Mouse (Mus musculus): ENCODE measurements around the gene Mta1.

The Mta1 gene

DNA sequence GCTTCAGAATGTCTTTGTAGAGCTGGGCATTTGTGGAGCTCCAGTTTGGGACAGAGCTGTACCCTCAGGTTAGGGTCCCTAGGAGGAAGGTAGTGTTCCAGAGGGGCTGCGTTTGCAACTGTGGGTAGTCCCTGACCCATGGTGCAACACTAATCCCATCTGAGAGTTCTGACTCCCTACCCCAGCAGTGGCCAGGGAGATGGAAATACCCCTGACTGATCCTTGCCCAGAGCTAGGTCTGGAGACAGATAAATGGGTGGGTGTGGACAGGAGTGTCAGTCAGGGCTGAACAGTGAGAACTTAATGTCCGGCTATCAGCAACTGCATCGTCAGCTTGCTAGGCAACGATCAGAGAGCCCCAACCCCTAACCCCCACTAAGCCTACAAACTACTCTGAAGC is 52.5 kb downstream of the Mta1 start:
- no peak for DNase-seq

DNA sequence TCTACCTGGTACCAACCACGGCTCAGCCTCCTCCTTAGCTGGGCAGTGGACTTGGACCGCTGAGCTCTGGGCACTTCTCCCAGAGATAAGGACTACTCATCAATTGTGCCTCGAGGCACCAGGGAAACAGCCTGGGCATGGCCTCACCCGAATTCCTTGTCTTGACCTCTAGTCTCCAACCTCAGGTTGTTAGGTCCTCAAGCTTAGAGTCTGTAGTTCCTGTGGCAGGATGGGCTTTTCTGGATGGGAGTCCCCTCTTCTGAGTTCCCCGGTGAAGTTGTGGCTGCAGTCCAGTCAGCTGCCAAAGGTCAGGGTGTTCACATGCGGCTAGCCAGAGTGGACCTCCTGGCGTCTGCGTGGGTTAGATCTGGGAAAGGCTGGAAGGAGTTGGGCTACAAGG is 53.0 kb downstream of the Mta1 start:
- no peak for DNase-seq

DNA sequence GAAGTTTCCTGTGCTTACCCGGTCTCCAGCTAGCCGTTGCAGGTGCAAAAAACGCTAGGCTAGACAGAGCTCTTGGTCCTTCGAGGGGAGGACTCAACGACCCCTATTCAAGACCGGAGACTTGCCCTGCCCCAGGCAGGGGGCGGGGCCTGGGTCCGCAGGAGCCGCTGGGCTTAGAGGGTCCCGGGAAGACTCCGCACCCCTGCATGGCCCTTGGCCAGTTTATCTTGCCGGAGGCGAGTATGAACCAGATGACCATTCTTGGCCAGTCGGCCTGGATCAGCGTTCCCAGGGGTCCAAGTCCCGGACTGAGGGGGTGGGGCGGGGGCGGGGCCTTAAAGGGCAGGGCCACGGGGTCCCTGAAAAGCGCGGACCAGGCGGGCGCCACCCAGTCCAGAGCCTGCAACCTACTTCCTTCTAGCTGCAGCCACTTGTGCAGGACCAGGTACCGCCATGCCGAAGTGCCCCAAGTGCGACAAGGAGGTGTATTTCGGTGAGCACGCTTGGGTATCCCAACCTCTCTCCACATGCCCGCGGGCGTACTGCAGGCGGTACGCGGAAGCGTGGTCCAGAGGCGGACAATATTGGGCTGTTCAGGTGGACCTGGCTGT is 53.7 kb downstream of the Mta1 start:
- DNase-seq = no peak

DNA sequence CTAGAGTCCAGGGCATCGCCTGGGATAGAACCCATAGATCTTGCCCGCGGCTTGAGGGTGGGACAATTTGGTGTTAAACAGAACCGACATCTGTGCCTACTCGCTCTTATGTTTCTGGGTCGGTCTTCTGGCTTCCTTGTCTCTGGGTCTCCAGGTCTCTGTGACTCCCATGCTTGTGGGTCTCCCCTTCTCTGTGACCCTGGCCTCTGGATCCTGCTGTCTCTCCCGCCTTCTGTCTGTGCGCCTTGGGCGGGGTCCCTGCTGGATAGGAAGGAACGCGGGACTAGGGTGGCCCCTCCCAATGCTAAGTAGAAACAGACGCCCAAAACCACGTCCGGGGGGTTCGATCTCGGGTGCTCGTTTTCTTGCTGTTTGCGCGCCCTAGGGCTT is 54.2 kb downstream of the Mta1 start:
- no peak for DNase-seq

DNA sequence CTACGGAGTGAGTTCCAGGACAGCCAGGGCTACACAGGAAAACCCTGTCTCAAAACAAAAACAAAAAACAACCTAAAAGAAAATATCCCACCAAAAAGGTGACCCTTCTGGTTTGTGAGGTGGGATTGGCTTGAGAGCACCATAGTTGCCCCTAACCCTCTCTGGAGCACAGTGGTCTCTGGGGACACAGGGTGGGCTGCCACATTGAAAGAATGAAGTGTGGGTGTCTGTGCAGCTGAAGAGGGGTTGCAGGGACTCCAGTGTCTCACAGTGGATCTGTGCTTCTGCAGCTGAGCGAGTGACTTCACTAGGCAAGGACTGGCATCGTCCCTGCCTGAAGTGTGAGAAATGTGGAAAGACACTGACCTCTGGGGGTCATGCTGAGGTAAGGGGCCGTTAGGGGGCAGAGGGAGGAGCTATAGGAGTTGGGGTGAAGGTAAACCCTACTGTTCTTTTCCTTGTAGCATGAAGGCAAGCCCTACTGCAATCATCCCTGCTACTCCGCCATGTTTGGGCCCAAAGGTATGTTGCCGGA is 55.0 kb downstream of the Mta1 start:
- DNase-seq = no peak

DNA sequence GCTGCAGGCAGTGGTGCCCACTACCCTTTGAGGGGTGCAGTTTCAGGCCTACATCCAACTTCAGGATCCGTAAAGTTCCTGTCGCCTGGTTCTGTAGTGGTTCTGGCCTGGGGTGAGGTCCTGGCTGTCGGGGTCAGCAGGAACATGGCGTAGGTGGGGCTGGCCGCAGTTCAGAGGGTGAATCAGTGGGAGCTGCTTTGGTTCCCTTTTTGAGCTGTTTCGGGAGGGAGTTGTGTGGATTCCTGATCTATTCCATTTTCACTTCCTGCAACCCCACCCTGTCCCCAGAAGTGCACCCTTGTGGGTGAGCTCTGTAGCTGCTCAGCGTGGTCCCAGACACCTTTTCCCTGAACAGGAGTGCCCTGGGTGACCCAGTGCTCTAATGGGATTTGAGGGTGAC is 55.9 kb downstream of the Mta1 start:
- DNase-seq = no peak

DNA sequence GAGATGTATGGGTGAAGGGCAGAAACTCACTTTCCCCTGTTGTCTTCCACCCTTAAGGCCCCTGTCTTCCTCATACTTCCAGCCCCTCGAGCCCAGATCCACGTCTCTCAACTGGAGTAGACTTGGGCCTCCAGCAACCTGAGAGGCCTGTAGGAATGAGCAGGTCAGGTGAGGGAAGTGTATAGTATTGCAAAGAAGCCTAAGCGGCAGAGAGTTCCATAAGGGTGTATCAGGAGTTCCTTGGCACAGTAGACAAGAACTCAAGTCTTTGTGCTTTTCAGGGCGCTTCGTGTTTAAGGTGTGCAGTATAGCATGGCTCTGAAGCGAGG is 56.6 kb downstream of the Mta1 start:
- peak in 1 of 2 experiments; percentile 18 for DNase-seq

DNA sequence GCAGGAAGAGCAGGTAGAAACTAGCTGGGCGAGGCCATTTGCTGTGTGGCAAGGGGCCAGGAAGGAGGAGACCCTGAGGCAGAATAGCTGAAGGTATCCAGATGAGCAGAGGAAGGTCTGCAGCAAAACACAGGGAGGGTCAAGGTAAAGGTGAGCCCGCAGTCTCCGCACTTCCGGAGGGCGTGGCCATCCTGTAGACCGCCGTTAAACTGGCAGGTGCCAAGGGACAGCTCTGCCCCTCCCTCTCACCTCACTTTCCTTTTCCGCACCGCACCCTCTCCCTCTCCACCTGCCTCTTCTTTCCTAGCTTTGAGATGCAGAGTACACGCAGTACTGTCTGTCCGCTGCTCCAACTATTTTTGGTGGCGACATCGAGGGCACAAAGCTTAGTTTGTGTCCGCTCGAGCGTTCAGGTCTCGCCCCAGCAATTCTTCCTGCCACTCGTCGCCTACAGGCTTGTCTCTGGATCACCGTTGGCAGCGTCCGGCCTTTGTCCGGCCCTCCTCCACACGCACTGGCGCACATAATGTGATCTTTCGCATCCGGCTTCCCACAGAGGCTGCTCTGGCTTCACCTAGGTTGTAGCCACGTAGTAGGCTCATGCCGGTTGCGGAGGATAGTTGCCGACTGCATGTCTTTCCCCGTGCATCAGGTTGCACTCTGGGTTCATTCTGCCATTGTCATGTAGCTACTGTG is 57.1 kb downstream of the Mta1 start:
- peak in 1 of 2 experiments; percentile 45 for DNase-seq

DNA sequence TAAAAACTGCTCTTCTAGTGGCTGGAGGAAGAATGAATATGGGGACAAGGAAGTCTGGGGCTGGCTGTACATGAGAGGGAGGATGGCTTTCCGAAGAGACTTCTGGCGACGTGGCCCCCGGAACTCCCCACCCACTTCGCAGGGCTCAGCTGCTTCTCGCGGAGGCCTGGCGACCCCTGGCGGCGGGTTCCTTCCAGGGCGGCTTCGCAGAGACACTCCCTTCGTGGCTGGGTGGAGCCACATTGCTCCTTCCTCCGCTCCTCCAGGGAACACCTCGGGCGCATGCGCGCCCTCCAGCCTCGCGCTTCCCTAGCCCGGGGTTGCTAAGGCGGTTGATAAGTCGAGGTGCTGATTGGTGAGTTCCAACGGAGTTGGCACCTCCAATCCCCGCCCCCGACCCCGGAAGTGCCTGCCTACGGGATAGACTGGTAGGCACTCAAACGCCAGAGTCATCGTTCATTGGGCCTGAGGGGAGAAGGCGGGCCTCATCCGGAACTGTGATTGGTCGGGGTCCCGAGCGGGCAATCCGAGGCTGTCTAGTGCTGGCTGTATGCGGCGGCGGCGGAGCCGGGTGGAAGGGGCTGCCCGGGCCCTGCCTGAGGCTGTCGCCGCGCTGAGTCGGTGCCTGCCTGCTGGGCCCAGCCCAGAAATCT is 57.9 kb downstream of the Mta1 start, which contains the start of gene Tedc1:
Gene Tedc1, plus strand, starts transcription at position 535 of the 653 bp plus-strand sequence.
- DNase-seq = peak; percentile 98 to 99

DNA sequence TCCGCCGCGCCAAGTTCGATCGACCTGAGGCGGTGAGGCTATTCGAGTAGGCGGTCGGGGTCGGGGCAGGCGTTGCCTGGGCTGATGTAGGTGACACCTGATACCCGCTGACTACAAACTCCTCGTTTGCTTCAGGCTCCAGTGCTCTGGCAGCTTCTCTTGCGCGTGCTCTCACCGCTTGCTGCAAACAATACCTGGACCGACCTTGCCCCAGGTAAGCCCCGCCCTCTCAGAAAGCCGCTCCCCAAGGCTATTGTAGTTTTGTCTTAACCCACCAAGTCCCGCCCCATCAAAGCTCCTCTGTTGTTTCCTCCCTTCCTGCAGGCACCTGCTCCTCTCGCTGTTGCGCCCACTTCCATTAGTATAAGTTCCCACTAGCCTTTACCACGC is 58.5 kb downstream of the Mta1 start:
- DNase-seq = no peak

DNA sequence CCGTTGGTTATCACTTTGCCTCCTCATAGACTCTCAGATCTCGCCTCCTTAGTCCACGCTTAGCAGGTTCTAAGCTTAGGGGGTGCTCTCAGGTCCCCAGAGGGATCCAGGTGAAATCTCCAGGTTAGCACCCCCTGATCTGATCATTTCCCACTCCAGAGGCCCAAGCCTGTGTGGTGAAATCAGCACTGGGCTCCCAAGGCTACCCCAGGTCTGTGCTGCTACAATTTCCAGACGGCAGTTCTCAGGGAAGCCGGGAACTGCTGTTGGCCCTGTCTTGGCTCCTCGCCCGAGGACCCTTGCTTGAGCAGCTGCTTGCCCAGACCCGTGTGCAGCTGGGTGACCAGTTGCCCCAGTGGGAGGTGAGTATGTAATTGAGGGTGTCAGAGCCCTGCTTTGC is 58.9 kb downstream of the Mta1 start:
- no peak for DNase-seq

DNA sequence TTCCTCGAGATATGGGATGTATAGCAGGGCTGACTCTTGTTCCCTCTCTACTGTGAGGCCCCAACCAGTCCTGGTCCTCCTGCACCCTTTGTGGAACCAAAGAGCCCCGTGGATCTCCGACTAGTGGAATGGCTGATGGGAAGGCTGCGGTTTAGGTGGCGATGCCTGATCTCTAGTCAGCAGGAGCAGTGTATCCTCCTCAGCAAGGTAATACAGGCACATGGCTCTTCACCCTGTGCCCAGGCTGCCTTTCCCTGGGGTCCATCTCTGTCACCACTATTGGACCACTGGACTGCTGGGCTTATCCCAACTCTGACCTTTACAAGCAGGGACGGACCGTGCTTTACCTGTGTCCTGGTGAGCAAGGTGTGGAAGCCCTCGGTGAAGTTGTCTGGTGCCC is 59.4 kb downstream of the Mta1 start:
- no peak for DNase-seq

DNA sequence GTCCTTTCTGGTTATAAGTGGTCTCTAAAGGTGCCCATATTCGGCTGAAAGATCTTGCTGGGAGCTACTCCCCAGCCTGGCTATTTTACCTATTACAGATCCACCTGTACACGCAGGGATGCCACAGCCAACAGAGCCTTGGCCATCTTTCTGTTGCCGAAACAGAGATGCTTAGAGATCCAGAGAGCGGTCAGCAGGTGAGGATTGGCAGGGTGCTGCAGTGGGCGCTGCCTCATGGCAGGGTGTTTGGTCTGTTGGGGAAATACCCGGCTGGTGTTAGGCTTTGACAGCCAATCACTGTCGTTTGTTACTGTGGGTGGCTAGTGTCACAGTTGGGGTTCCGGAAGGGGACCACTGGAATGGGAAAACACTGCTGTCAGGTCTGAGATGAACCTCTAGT is 59.9 kb downstream of the Mta1 start:
- DNase-seq = no peak

DNA sequence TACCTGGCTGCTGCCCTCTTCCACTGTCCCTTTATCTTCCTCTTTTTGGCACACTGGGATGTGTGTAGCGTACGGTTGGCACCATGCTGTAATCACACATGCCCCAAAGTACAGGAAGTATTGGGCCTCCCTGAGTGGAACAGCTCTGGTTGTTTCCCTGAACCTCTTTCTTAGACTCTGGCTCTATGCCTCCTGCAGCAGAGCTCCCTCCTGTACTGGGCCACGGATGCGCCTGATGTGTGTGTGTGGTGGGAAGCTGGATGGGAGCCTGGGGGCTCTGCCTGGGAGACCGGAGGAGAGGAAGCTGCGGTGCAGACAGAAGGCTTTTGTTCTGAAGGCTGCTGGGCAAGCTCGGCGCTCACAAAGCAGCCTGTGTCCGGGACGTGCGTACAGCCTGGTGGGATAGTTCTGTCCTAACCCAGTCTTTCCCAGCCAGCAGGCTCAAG is 65.5 kb downstream of the Mta1 start:
- DNase-seq = peak in 1 of 2 experiments; percentile 26

DNA sequence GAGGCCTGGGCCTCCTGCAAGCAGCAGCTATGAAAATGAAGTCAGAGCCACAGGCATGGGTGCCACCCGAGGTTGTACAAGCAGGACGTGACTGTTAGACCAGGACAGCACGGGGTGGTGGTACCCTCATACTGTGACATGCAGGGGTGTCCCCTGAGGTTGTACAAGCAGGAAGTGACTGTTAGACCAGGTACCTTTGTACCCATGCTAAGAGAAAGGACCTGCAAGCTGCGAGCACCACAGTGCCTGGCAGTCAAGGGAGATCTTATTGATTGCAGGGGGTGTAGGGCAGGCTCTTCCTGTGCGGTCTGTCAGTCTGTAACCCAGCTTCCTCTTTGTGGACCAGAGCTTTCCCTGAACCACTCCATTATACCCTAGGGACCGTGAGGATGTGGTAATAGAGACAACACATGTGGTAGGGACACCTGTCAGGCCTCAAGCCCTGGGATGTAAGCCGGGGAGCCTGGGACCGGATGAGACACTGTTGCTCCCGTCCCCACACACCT is 70.0 kb downstream of the Mta1 start:
- no peak for DNase-seq

DNA sequence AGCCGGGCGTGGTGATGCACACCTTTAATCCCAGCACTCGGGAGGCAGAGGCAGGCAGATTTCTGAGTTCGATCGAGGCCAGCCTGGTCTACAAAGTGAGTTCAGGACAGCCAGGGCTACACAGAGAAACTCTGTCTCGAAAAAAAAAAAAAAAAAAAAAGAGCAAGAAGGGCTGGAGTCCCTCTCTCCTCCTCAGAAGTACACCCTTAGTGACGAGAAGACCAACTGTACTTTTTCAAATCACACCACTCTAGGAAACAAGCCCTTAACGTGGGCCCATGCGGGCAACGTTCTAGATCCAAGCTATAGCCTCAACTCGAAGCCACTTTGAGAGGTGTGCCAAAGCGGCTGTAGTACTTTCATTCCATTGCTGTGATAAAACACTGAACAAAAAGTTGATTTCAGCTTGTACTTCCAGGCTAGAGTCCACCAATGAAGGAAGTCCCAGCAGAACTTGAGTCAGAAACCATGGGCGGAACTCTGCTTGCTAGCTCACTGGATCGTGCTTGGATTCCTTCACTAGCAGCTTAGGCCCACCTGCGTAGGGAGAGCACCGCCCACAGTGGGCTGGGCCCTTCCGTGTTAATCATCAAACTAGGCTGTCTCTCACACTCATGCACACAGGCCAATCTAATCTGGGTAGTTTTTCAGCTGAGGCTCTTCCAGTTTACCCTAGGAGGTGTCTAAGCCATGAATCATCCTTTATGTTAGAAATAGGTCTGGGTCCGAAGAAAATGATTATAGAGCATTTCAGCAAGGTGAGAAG is 79.1 kb downstream of the Mta1 start:
- no peak for DNase-seq

DNA sequence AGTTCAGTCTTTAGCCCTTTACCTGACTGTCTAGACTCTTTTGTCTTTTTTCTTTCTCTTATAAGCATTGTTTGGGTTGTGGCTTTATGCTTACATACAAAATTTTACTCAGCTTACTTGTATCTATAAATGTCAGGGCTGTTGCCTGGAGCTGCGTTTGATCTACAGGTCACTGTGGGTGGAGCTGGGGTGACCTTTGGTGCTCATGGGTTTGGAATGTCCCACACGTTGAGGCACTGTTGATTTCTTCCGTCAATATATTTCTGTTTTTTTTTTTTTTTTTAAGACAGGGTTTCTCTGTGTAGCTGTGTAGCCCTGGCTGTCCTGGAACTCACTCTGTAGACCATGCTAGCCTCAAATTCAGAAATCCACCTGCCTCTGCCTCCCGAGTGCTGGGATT is 82.9 kb downstream of the Mta1 start:
- no peak for DNase-seq

DNA sequence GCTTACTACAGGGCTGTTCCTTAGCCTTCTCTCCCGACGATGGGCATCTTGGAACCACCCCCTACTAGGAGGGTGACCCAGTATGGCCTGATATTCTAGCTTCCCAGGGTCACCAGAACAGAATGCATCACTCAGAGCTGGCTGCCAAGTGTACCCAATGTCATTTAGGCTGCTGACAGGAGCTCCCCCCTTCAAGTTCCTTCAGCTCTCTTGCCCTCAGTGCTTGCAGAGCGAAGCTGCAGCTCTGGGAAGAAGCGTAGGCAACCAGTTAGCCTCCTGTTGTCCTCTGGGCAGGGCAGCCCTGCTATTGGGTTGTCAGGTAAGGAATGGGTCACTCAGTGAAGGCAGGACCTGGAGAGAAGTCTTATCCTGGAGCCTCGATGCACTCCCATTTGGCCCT is 86.9 kb downstream of the Mta1 start:
- DNase-seq = no peak

DNA sequence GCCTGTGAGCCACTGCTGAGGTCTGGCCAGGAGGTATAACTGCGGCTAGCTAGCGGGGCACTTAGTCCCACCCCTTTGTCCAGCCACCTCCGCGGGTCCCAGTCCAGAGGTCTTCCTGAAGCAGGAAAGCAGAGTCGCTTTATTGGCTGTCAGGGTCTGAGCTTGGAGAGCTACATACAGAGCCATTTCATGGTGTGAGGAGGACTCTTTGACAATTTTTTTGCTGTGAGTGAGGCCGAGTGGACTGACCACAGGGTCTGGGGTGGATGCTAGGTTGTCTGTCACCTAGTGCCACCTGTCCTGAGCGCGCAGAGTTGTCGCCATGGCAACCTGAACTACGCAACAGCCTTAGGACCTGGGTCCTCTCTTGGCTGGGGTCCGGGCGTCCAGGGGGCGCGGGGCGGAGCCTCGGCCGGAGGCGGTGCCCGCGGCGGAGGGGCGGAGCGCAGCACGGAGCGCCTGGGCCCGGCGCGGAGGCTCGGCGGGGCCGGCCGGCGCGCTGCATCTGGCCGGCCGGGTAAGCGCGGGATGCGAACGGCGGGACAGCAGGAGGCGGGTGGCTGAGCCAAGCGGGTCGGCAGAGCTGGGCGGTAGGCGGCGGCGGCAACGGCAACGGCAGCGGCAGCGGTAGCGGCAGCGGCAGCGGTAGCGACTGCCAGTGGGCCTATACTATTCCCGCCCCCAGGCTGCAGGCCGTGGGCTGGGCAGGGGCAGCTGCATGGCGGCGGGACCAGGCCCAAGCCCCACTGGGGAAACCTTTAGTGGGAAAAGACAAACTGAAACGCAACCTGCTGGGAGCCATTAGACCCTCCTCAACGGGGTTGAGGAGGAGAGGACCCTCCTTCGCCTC is 87.6 kb downstream of the Mta1 start, which contains the start of gene Tmem121:
Gene Tmem121, plus strand, starts transcription at position 489 of the 850 bp plus-strand sequence.
- DNase-seq = peak; percentile 47 to 54

DNA sequence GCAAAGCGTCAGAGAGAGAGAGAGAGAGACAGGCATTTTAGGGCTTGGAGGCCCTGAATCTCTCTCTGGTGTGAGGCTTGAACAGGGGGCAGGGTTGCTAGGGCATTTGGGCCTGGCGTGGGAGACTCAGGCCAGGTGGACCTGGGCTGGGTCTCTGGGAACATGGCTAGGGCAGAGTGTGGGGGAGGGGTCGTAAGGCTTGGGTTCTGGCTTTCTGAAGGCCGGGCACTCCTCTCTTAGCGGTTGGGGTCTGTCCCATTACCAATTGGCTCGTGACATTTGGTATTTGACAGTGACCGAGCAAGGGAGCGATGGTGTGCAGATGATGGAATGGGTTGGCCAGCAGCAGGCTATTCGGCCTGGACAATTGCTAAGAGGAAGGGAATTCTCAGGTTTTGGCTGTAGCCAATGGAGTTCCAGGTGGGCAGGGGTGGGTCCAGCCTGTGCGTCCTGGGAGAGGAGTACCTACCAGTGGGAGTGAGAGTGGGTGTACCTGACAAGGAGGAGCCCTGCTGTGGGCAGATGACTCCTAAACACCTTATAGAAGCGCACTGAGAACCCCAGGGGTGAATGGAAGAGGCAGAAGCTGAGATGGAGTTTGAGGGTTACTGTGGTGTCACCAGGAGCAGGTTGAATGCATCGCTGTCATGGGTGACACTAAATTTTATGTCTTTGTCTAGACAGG is 88.4 kb downstream of the Mta1 start:
- DNase-seq = peak in 1 of 2 experiments; percentile 26
